Mouse (Mus musculus) skeletal muscle tissue, adult 2 months (tissue): ENCODE results near the gene Cnot1.
"Not testable (repeated sequence)": the region's sequence is repeated elsewhere in the genome, so short reads cannot be mapped to it uniquely, and the experiment has no call there.

ENCODE experiments used
- DNase-seq: peaks from one replicate; pipeline ENCODE4 v3.0.0-alpha.2; 2012; ENCODE audit warnings: low read depth, low spot score

The Cnot1 gene

GRCm38 (mm10) chr8:95807331-95807843, at the start of gene Cnot1:
Gene Cnot1, minus strand, starts transcription at chr8:95807464.
- DNase-seq = peak; percentile 97

- no peak for DNase-seq
Measured at GRCm38 (mm10) chr8:95854174-95854573, 46.9 kb upstream of the Cnot1 start.

GRCm38 (mm10) chr8:95853102-95853843, 46.0 kb upstream of the Cnot1 start, which contains the start of gene Slc38a7:
Gene Slc38a7, minus strand, starts transcription at chr8:95853539.
- DNase-seq = peak; percentile 83

- peak; percentile 42 for DNase-seq
Measured at GRCm38 (mm10) chr8:95852290-95852689, 45.0 kb upstream of the Cnot1 start.

- DNase-seq = no peak
Measured at GRCm38 (mm10) chr8:95850326-95850725, 43.1 kb upstream of the Cnot1 start.

- no peak for DNase-seq
Measured at GRCm38 (mm10) chr8:95848734-95849464, 41.6 kb upstream of the Cnot1 start.

GRCm38 (mm10) chr8:95848061-95848551, 40.8 kb upstream of the Cnot1 start:
- no peak for DNase-seq

GRCm38 (mm10) chr8:95845026-95845425, 37.8 kb upstream of the Cnot1 start:
- DNase-seq = no peak

GRCm38 (mm10) chr8:95843968-95844367, 36.7 kb upstream of the Cnot1 start:
- DNase-seq = no peak

- no peak for DNase-seq
Measured at GRCm38 (mm10) chr8:95841436-95841835, 34.2 kb upstream of the Cnot1 start.

- no peak for DNase-seq
Measured at GRCm38 (mm10) chr8:95839289-95839688, 32.0 kb upstream of the Cnot1 start.

GRCm38 (mm10) chr8:95837266-95837665, 30.0 kb upstream of the Cnot1 start:
- no peak for DNase-seq

- no peak for DNase-seq
Measured at GRCm38 (mm10) chr8:95835891-95836290, 28.6 kb upstream of the Cnot1 start.

- no peak for DNase-seq
Measured at GRCm38 (mm10) chr8:95833435-95833984, 26.2 kb upstream of the Cnot1 start.

GRCm38 (mm10) chr8:95832603-95833434, 25.6 kb upstream of the Cnot1 start:
- DNase-seq = peak; percentile 69

- DNase-seq = no peak
Measured at GRCm38 (mm10) chr8:95830144-95830543, 22.9 kb upstream of the Cnot1 start.

GRCm38 (mm10) chr8:95825162-95825561, 17.9 kb upstream of the Cnot1 start, which contains the start of gene Sap18b:
Gene Sap18b, plus strand, starts transcription at chr8:95825346.
- not testable (repeated sequence) for DNase-seq

- no peak for DNase-seq
Measured at GRCm38 (mm10) chr8:95822699-95823098, 15.4 kb upstream of the Cnot1 start.

GRCm38 (mm10) chr8:95822096-95822495, 14.8 kb upstream of the Cnot1 start:
- DNase-seq = no peak

GRCm38 (mm10) chr8:95821266-95821665, 14.0 kb upstream of the Cnot1 start:
- DNase-seq = no peak

GRCm38 (mm10) chr8:95818211-95818610, 10.9 kb upstream of the Cnot1 start:
- no peak for DNase-seq
